Mouse (Mus musculus) granulocyte monocyte progenitor cell, adult 5-6 weeks (primary cell): ENCODE results near the gene Gm26965. TPM values are rescaled to one million over a fixed set of nuclear protein-coding genes. Genes with fewer than 3 reads are reported as not detected.

Experiments used
- total RNA-seq, 2 experiments: library from RNA; stranded (forward) in 1 of 2; stranded (reverse) in 1 of 2; fragments of 200-712, 200-1000 nt in 1 of 2; fragments of >200 nt in 1 of 2; fragmentation: Nextera tagmentation in 1 of 2; gene quantifications; 2 replicates each; pipeline ENCODE4 v1.2.3; 2014 to 2017

The Gm26965 gene
- total RNA-seq, 2 experiments from 2014 or later = not detected

Other genes starting within 250 kb of the Gm26965 start
- gene Zfp458, start 247.7 kb downstream of the Gm26965 start, total RNA-seq (2014; fragmentation: Nextera tagmentation) = 5.1 and 10.4 TPM in 2 replicates
- gene Zfp458, start 247.7 kb downstream of the Gm26965 start, total RNA-seq (2017) = 2.1 and 5.2 TPM in 2 replicates
- gene Zfp457, start 219.7 kb downstream of the Gm26965 start, total RNA-seq (2014; fragmentation: Nextera tagmentation) = 1.3 and 5.7 TPM in 2 replicates
- gene Zfp457, start 219.7 kb downstream of the Gm26965 start, total RNA-seq (2017) = 1.7 and 1.8 TPM in 2 replicates
- gene Zfp595, start 193.6 kb downstream of the Gm26965 start, total RNA-seq (2014; fragmentation: Nextera tagmentation) = 6.9 and 10.0 TPM in 2 replicates
- gene Zfp595, start 193.6 kb downstream of the Gm26965 start, total RNA-seq (2017) = 4.4 and 8.9 TPM in 2 replicates
- 4.3 TPM in 1 of 2 replicates, not detected in the other for gene Gm28044, start 165.6 kb downstream of the Gm26965 start, total RNA-seq (2014; fragmentation: Nextera tagmentation)
- gene Gm28044, start 165.6 kb downstream of the Gm26965 start, total RNA-seq (2017) = 8.4 and 31.0 TPM in 2 replicates
- gene Zfp953, start 165.5 kb downstream of the Gm26965 start, total RNA-seq (2014; fragmentation: Nextera tagmentation) = 4.5 and 9.2 TPM in 2 replicates
- 6.3 and 9.2 TPM in 2 replicates for gene Zfp953, start 165.5 kb downstream of the Gm26965 start, total RNA-seq (2017)
- gene Gm28041, start 150.4 kb downstream of the Gm26965 start, total RNA-seq (2014; fragmentation: Nextera tagmentation) = 6.1 TPM in 1 of 2 replicates, not detected in the other
- gene Gm28041, start 150.4 kb downstream of the Gm26965 start, total RNA-seq (2017) = not detected in 2 replicates
- 4.1 and 6.3 TPM in 2 replicates for gene Zfp456, start 150.3 kb downstream of the Gm26965 start, total RNA-seq (2014; fragmentation: Nextera tagmentation)
- 1.8 and 5.7 TPM in 2 replicates for gene Zfp456, start 150.3 kb downstream of the Gm26965 start, total RNA-seq (2017)
- 5.4 and 15.3 TPM in 2 replicates for gene Zfp429, start 126.3 kb downstream of the Gm26965 start, total RNA-seq (2014; fragmentation: Nextera tagmentation)
- gene Zfp429, start 126.3 kb downstream of the Gm26965 start, total RNA-seq (2017) = 5.6 and 6.1 TPM in 2 replicates
- gene Zfp459, start 104.7 kb downstream of the Gm26965 start, total RNA-seq (2014; fragmentation: Nextera tagmentation) = 0.60 and 1.1 TPM in 2 replicates
- 0.86 and 0.88 TPM in 2 replicates for gene Zfp459, start 104.7 kb downstream of the Gm26965 start, total RNA-seq (2017)
- 8.4 and 8.7 TPM in 2 replicates for gene Zfp874a, start 74.5 kb downstream of the Gm26965 start, total RNA-seq (2014; fragmentation: Nextera tagmentation)
- 6.6 and 15.0 TPM in 2 replicates for gene Zfp874a, start 74.5 kb downstream of the Gm26965 start, total RNA-seq (2017)
- 5.8 and 7.3 TPM in 2 replicates for gene Zfp874b, start 41.9 kb downstream of the Gm26965 start, total RNA-seq (2014; fragmentation: Nextera tagmentation)
- gene Zfp874b, start 41.9 kb downstream of the Gm26965 start, total RNA-seq (2017) = 4.5 and 8.5 TPM in 2 replicates
- 8.5 and 11.4 TPM in 2 replicates for gene Zfp58, start 25.6 kb downstream of the Gm26965 start, total RNA-seq (2014; fragmentation: Nextera tagmentation)
- gene Zfp58, start 25.6 kb downstream of the Gm26965 start, total RNA-seq (2017) = 8.3 and 11.9 TPM in 2 replicates
- gene Zfp87, start within 50 bp of the Gm26965 start, total RNA-seq (2014; fragmentation: Nextera tagmentation) = 22.9 and 26.6 TPM in 2 replicates
- 10.7 and 17.8 TPM in 2 replicates for gene Zfp87, start within 50 bp of the Gm26965 start, total RNA-seq (2017)
- 10.0 and 12.3 TPM in 2 replicates for gene Zfp748, start 27.7 kb upstream of the Gm26965 start, total RNA-seq (2014; fragmentation: Nextera tagmentation)
- gene Zfp748, start 27.7 kb upstream of the Gm26965 start, total RNA-seq (2017) = 8.6 and 11.6 TPM in 2 replicates
- 10.8 and 17.2 TPM in 2 replicates for gene Zfp729b, start 83.6 kb upstream of the Gm26965 start, total RNA-seq (2014; fragmentation: Nextera tagmentation)
- 16.1 and 16.3 TPM in 2 replicates for gene Zfp729b, start 83.6 kb upstream of the Gm26965 start, total RNA-seq (2017)
- 3.4 TPM in 1 of 2 replicates, not detected in the other for gene Gm49345, start 111.6 kb upstream of the Gm26965 start, total RNA-seq (2014; fragmentation: Nextera tagmentation)
- gene Gm49345, start 111.6 kb upstream of the Gm26965 start, total RNA-seq (2017) = not detected in 2 replicates
- gene Zfp729a, start 111.6 kb upstream of the Gm26965 start, total RNA-seq (2014; fragmentation: Nextera tagmentation) = 15.0 and 17.6 TPM in 2 replicates
- gene Zfp729a, start 111.6 kb upstream of the Gm26965 start, total RNA-seq (2017) = 7.4 and 14.4 TPM in 2 replicates
- 26.8 and 28.6 TPM in 2 replicates for gene Zfp738, start 160.9 kb upstream of the Gm26965 start, total RNA-seq (2014; fragmentation: Nextera tagmentation)
- 6.9 and 27.3 TPM in 2 replicates for gene Zfp738, start 160.9 kb upstream of the Gm26965 start, total RNA-seq (2017)
- 12.1 and 12.6 TPM in 2 replicates for gene Zfp65, start 203.0 kb upstream of the Gm26965 start, total RNA-seq (2014; fragmentation: Nextera tagmentation)
- gene Zfp65, start 203.0 kb upstream of the Gm26965 start, total RNA-seq (2017) = 12.1 and 18.0 TPM in 2 replicates
- 6.3 and 7.5 TPM in 2 replicates for gene Zfp85, start 229.1 kb upstream of the Gm26965 start, total RNA-seq (2014; fragmentation: Nextera tagmentation)
- gene Zfp85, start 229.1 kb upstream of the Gm26965 start, total RNA-seq (2017) = 7.3 and 7.8 TPM in 2 replicates